Mouse (Mus musculus): ENCODE measurements around the gene Slc25a21.

The Slc25a21 gene

GRCm38 (mm10) chr12:56877796-56878195 lies 319.5 kb downstream of the Slc25a21 start:
- DNase-seq (ENCODE audit: low spot score in 2 of 2), result no peak

- no peak for DNase-seq (ENCODE audit: low spot score in 2 of 2)
These were observed 320.7 kb downstream of the Slc25a21 start for GRCm38 (mm10) chr12:56876549-56876948.

- no peak for DNase-seq (ENCODE audit: low spot score in 2 of 2)
These were observed 324.1 kb downstream of the Slc25a21 start for GRCm38 (mm10) chr12:56873204-56873603.

GRCm38 (mm10) chr12:56870569-56870968 lies 326.7 kb downstream of the Slc25a21 start:
- no peak for DNase-seq (ENCODE audit: low spot score in 2 of 2)

- no peak for DNase-seq (ENCODE audit: low spot score in 2 of 2)
These were observed 333.3 kb downstream of the Slc25a21 start for GRCm38 (mm10) chr12:56863873-56864562.

- no peak for DNase-seq (ENCODE audit: low spot score in 2 of 2)
These were observed 344.6 kb downstream of the Slc25a21 start for GRCm38 (mm10) chr12:56852679-56853078.

- DNase-seq (ENCODE audit: low spot score in 2 of 2), result no peak
These were observed 345.8 kb downstream of the Slc25a21 start for GRCm38 (mm10) chr12:56851464-56851863.

- DNase-seq (ENCODE audit: low spot score in 2 of 2), result no peak
These were observed 367.3 kb downstream of the Slc25a21 start for GRCm38 (mm10) chr12:56829945-56830344.

- DNase-seq (ENCODE audit: low spot score in 2 of 2), result no peak
These were observed 367.8 kb downstream of the Slc25a21 start for GRCm38 (mm10) chr12:56829455-56829883.

- DNase-seq (ENCODE audit: low spot score in 2 of 2), result no peak
These were observed 369.4 kb downstream of the Slc25a21 start for GRCm38 (mm10) chr12:56827808-56828384.

GRCm38 (mm10) chr12:56824688-56825087 lies 372.6 kb downstream of the Slc25a21 start:
- no peak for DNase-seq (ENCODE audit: low spot score in 2 of 2)

- no peak for DNase-seq (ENCODE audit: low spot score in 2 of 2)
These were observed 375.1 kb downstream of the Slc25a21 start for GRCm38 (mm10) chr12:56822122-56822521.

- DNase-seq (ENCODE audit: low spot score in 2 of 2), result no peak
These were observed 376.7 kb downstream of the Slc25a21 start for GRCm38 (mm10) chr12:56820604-56821003.

GRCm38 (mm10) chr12:56807483-56807882 lies 389.8 kb downstream of the Slc25a21 start:
- no peak for DNase-seq (ENCODE audit: low spot score in 2 of 2)

- no peak for DNase-seq (ENCODE audit: low spot score in 2 of 2)
These were observed 390.2 kb downstream of the Slc25a21 start for GRCm38 (mm10) chr12:56807078-56807477.

GRCm38 (mm10) chr12:56804487-56804886 lies 392.8 kb downstream of the Slc25a21 start:
- no peak for DNase-seq (ENCODE audit: low spot score in 2 of 2)

- DNase-seq (ENCODE audit: low spot score in 2 of 2), result no peak
These were observed 398.4 kb downstream of the Slc25a21 start for GRCm38 (mm10) chr12:56798641-56799415.

GRCm38 (mm10) chr12:56789236-56789635 lies 408.0 kb downstream of the Slc25a21 start:
- no peak for DNase-seq (ENCODE audit: low spot score in 2 of 2)

GRCm38 (mm10) chr12:56785250-56785649 lies 412.0 kb downstream of the Slc25a21 start:
- DNase-seq (ENCODE audit: low spot score in 2 of 2), result no peak

- no peak for DNase-seq (ENCODE audit: low spot score in 2 of 2)
These were observed 416.1 kb downstream of the Slc25a21 start for GRCm38 (mm10) chr12:56781196-56781595.

- DNase-seq (ENCODE audit: low spot score in 2 of 2), result no peak
These were observed 417.7 kb downstream of the Slc25a21 start for GRCm38 (mm10) chr12:56779621-56780020.

- no peak for DNase-seq (ENCODE audit: low spot score in 2 of 2)
These were observed 423.3 kb downstream of the Slc25a21 start for GRCm38 (mm10) chr12:56773941-56774340.

GRCm38 (mm10) chr12:56769421-56769820 lies 427.9 kb downstream of the Slc25a21 start:
- no peak for DNase-seq (ENCODE audit: low spot score in 2 of 2)
